Mouse (Mus musculus) right cerebral cortex, postnatal 4 days (tissue): ENCODE results near the gene Zswim4.

Experiments used
- DNase-seq: peaks from one replicate; pipeline ENCODE4 v3.0.0-alpha.2; 2022

Zswim4 gene

GRCm38 (mm10) chr8:84179946-84180345 is 56.9 kb downstream of the Zswim4 start:
- no peak for DNase-seq

- DNase-seq: no peak
Measured at GRCm38 (mm10) chr8:84178592-84178991, 58.3 kb downstream of the Zswim4 start.

- no peak for DNase-seq
Measured at GRCm38 (mm10) chr8:84177405-84177804, 59.5 kb downstream of the Zswim4 start.

GRCm38 (mm10) chr8:84176560-84176959 is 60.3 kb downstream of the Zswim4 start:
- DNase-seq: no peak

GRCm38 (mm10) chr8:84173861-84174260 is 63.0 kb downstream of the Zswim4 start:
- DNase-seq: no peak

- no peak for DNase-seq
Measured at GRCm38 (mm10) chr8:84170096-84170495, 66.8 kb downstream of the Zswim4 start.

GRCm38 (mm10) chr8:84167696-84168095 is 69.2 kb downstream of the Zswim4 start:
- no peak for DNase-seq
